Mouse (Mus musculus): ENCODE measurements around the gene H2-T24. TPM values are rescaled to one million over a fixed set of nuclear protein-coding genes. Genes with fewer than 3 reads are reported as not detected.
A peak's percentile ranks its signal among the peaks of the same experiment; 100 is the strongest.
"Not testable (repeated sequence)": the region's sequence is repeated elsewhere in the genome, so short reads cannot be mapped to it uniquely, and the experiment has no call there.

Gene H2-T24
- 4.1 and 5.9 TPM in 2 replicates for polyA plus RNA-seq (2014; fragmentation: Nextera tagmentation; extraction: Ambion mirVana)

- no peak for ATAC-seq (ENCODE audit: low FRiP score)
- Histone ChIP-seq H3K4me3 (ENCODE audit: low read depth, low read length) (no peak within 1 kb of the TSS), H3K27me3 (ENCODE audit: control insufficient read depth, insufficient read depth, low read length) (no peaks in the 10 kb centered on the region), H3K4me1 (replicated peaks; ENCODE audit: control insufficient read depth, insufficient read depth, low read length) (no peaks in the 10 kb centered on the region), H3K9me3 (ENCODE audit: control insufficient read depth, low read length) (no peaks in the 10 kb centered on the region), H3K4me2 (replicated peaks; ENCODE audit: low read depth, low read length) (no peak within 1 kb of the TSS), H3K27ac (ENCODE audit: low read depth, low read length) (no peak within 1 kb of the TSS), H3K36me3 (ENCODE audit: control insufficient read depth, insufficient read depth, low read length) (no peaks in the 10 kb centered on the region), H3K9ac (ENCODE audit: low read depth, low read length) (no peak within 1 kb of the TSS)
- DNase-seq (ENCODE audit: low spot score), result peak; percentile 22
- WGBS, result 48% methylated on average over 15 of the region's 15 CpGs
Observed at GRCm38 (mm10) chr17:36020191-36021073, at the start of gene H2-T24. H2-T24 (minus strand) TSS chr17:36020560.

- Histone ChIP-seq H3K4me2 (replicated peaks; ENCODE audit: low read depth, low read length) (no peak overlapping the region), H3K27me3 (ENCODE audit: control insufficient read depth, insufficient read depth, low read length) (no peaks in the 10 kb centered on the region), H3K27ac (ENCODE audit: low read depth, low read length) (no peak overlapping the region), H3K9me3 (ENCODE audit: control insufficient read depth, low read length) (no peaks in the 10 kb centered on the region), H3K36me3 (ENCODE audit: control insufficient read depth, insufficient read depth, low read length) (no peaks in the 10 kb centered on the region), H3K4me3 (ENCODE audit: low read depth, low read length) (no peak overlapping the region), H3K9ac (ENCODE audit: low read depth, low read length) (no peak overlapping the region), H3K4me1 (replicated peaks; ENCODE audit: control insufficient read depth, insufficient read depth, low read length) (no peaks in the 10 kb centered on the region)
- no peak for ATAC-seq (ENCODE audit: low FRiP score)
- 31% methylated on average over 2 of the region's 2 CpGs for WGBS
- DNase-seq (ENCODE audit: low spot score), result peak; percentile 84
Observed at GRCm38 (mm10) chr17:36060829-36061228, 40.5 kb upstream of the H2-T24 start.

- not testable (repeated sequence) for H3K27me3 ChIP-seq (ENCODE audit: control insufficient read depth, insufficient read depth, low read length); ATAC-seq (ENCODE audit: low FRiP score); DNase-seq (ENCODE audit: low spot score); H3K4me1 ChIP-seq (replicated peaks; ENCODE audit: control insufficient read depth, insufficient read depth, low read length); H3K9me3 ChIP-seq (ENCODE audit: control insufficient read depth, low read length); H3K9ac ChIP-seq (ENCODE audit: low read depth, low read length); H3K4me2 ChIP-seq (replicated peaks; ENCODE audit: low read depth, low read length); H3K4me3 ChIP-seq (ENCODE audit: low read depth, low read length); H3K36me3 ChIP-seq (ENCODE audit: control insufficient read depth, insufficient read depth, low read length); H3K27ac ChIP-seq (ENCODE audit: low read depth, low read length)
- 88% methylated on average over 1 of the region's 1 CpGs for WGBS
Observed at GRCm38 (mm10) chr17:36058362-36058761, 38.0 kb upstream of the H2-T24 start, which contains the start of gene Gm11127. Gm11127 (minus strand) TSS chr17:36058371.

- WGBS, result 88% methylated on average over 22 of the region's 25 CpGs
- not testable (repeated sequence) for ATAC-seq (ENCODE audit: low FRiP score)
Observed at GRCm38 (mm10) chr17:36057927-36058326, 37.6 kb upstream of the H2-T24 start.

GRCm38 (mm10) chr17:36043286-36043685 is 22.9 kb upstream of the H2-T24 start:
- Histone ChIP-seq H3K9me3 (ENCODE audit: control insufficient read depth, low read length) (no peaks in the 10 kb centered on the region), H3K36me3 (ENCODE audit: control insufficient read depth, insufficient read depth, low read length) (no peaks in the 10 kb centered on the region), H3K4me1 (replicated peaks; ENCODE audit: control insufficient read depth, insufficient read depth, low read length) (no peaks in the 10 kb centered on the region), H3K4me2 (replicated peaks; ENCODE audit: low read depth, low read length) (no peak overlapping the region; the same call in 1 of the 2 replicates), H3K27me3 (ENCODE audit: control insufficient read depth, insufficient read depth, low read length) (no peaks in the 10 kb centered on the region), H3K9ac (ENCODE audit: low read depth, low read length) (no peak overlapping the region), H3K4me3 (ENCODE audit: low read depth, low read length) (no peak overlapping the region), H3K27ac (ENCODE audit: low read depth, low read length) (no peak overlapping the region)
- WGBS, result 88% methylated on average over 3 of the region's 3 CpGs
- ATAC-seq (ENCODE audit: low FRiP score) (no peak), DNase-seq (ENCODE audit: low spot score) (no peak)

More at GRCm38 (mm10) chr17:36057927-36058326, 37.6 kb upstream of the H2-T24 start:
- H3K4me3 ChIP-seq (ENCODE audit: low read depth, low read length); H3K27ac ChIP-seq (ENCODE audit: low read depth, low read length); H3K4me2 ChIP-seq (replicated peaks; ENCODE audit: low read depth, low read length); H3K9ac ChIP-seq (ENCODE audit: low read depth, low read length); DNase-seq (ENCODE audit: low spot score); H3K4me1 ChIP-seq (replicated peaks; ENCODE audit: control insufficient read depth, insufficient read depth, low read length); H3K27me3 ChIP-seq (ENCODE audit: control insufficient read depth, insufficient read depth, low read length); H3K36me3 ChIP-seq (ENCODE audit: control insufficient read depth, insufficient read depth, low read length); H3K9me3 ChIP-seq (ENCODE audit: control insufficient read depth, low read length): not testable (repeated sequence)

- Histone ChIP-seq H3K9ac (ENCODE audit: low read depth, low read length) (0 out of 2 replicates have a peak within 1 kb of the TSS, but pooled peaks have one; percentile 15), H3K4me2 (replicated peaks; ENCODE audit: low read depth, low read length) (peak within 1 kb of the TSS; percentile 65), H3K4me3 (ENCODE audit: low read depth, low read length) (peak within 1 kb of the TSS; percentile 25)
- H3K4me1 ChIP-seq (replicated peaks; ENCODE audit: control insufficient read depth, insufficient read depth, low read length); H3K9me3 ChIP-seq (ENCODE audit: control insufficient read depth, low read length); H3K27me3 ChIP-seq (ENCODE audit: control insufficient read depth, insufficient read depth, low read length); H3K27ac ChIP-seq (ENCODE audit: low read depth, low read length); H3K36me3 ChIP-seq (ENCODE audit: control insufficient read depth, insufficient read depth, low read length): not testable (repeated sequence)
- peak; percentile 70 for DNase-seq (ENCODE audit: low spot score)
- ATAC-seq (ENCODE audit: low FRiP score), result peak; percentile 94
- WGBS, result under 1% methylated on average over 12 of the region's 12 CpGs
Observed at GRCm38 (mm10) chr17:36042610-36043169, 22.3 kb upstream of the H2-T24 start, which contains the start of the genes H2-T22 and Gm6034. H2-T22 (minus strand) TSS chr17:36042747. Gm6034 (plus strand) TSS chr17:36042961.

- DNase-seq (ENCODE audit: low spot score), result peak; percentile 15
- H3K9me3 ChIP-seq (ENCODE audit: control insufficient read depth, low read length), result not testable (repeated sequence)
Observed at GRCm38 (mm10) chr17:36042055-36042454, 21.7 kb upstream of the H2-T24 start.

GRCm38 (mm10) chr17:36040604-36041003 is 20.2 kb upstream of the H2-T24 start:
- not testable (repeated sequence) for H3K36me3 ChIP-seq (ENCODE audit: control insufficient read depth, insufficient read depth, low read length); H3K9ac ChIP-seq (ENCODE audit: low read depth, low read length); H3K9me3 ChIP-seq (ENCODE audit: control insufficient read depth, low read length); H3K27ac ChIP-seq (ENCODE audit: low read depth, low read length); ATAC-seq (ENCODE audit: low FRiP score); H3K27me3 ChIP-seq (ENCODE audit: control insufficient read depth, insufficient read depth, low read length); H3K4me3 ChIP-seq (ENCODE audit: low read depth, low read length); H3K4me2 ChIP-seq (replicated peaks; ENCODE audit: low read depth, low read length); H3K4me1 ChIP-seq (replicated peaks; ENCODE audit: control insufficient read depth, insufficient read depth, low read length); DNase-seq (ENCODE audit: low spot score)
- 82% methylated on average over 2 of the region's 2 CpGs for WGBS

More at GRCm38 (mm10) chr17:36042055-36042454, 21.7 kb upstream of the H2-T24 start:
- H3K27ac ChIP-seq (ENCODE audit: low read depth, low read length); H3K4me1 ChIP-seq (replicated peaks; ENCODE audit: control insufficient read depth, insufficient read depth, low read length); H3K27me3 ChIP-seq (ENCODE audit: control insufficient read depth, insufficient read depth, low read length); H3K36me3 ChIP-seq (ENCODE audit: control insufficient read depth, insufficient read depth, low read length): not testable (repeated sequence)
- Histone ChIP-seq H3K9ac (ENCODE audit: low read depth, low read length) (0 out of 2 replicates have a peak overlapping the region, but pooled peaks have one; percentile 15), H3K4me3 (ENCODE audit: low read depth, low read length) (peak overlapping the region; percentile 25), H3K4me2 (replicated peaks; ENCODE audit: low read depth, low read length) (peak overlapping the region; percentile 65)
- ATAC-seq (ENCODE audit: low FRiP score), result peak; percentile 68
- WGBS, result under 1% methylated on average over 19 of the region's 19 CpGs

All from hindbrain, embryonic 11.5 days (tissue).